Mouse (Mus musculus) intestine, postnatal 0 days (tissue): Measurements from ENCODE around the gene Wdr5b. TPM values are rescaled to one million over a fixed set of nuclear protein-coding genes. Genes with fewer than 3 reads are reported as not detected.

ENCODE experiments used
- ATAC-seq: fragments of 200-750 bp; cut with Nextera tagmentation; 2 replicates; pipeline ENCODE4 v1.8.0; 2017; ENCODE audit warnings: mild to moderate bottlenecking, moderate TSS enrichment, moderate library complexity
- H3K27ac ChIP-seq: fragments of 300-500 bp; sonication (generic); 2 replicates; pipeline ENCODE4 v1.5.1; 2014; ENCODE audit warnings: mild to moderate bottlenecking, low read depth, low read length, moderate library complexity
- H3K27me3 ChIP-seq: fragments of 300-500 bp; sonication (generic); replicated peaks from 2 replicates; pipeline ENCODE4 v1.6.1; 2014; ENCODE audit warnings: low read length, mixed read lengths; ENCODE audit not compliant: control insufficient read depth, insufficient read depth
- H3K36me3 ChIP-seq: fragments of 300-500 bp; sonication (generic); 2 replicates; pipeline ENCODE4 v1.6.1; 2014; ENCODE audit warnings: mild to moderate bottlenecking, moderate library complexity; ENCODE audit not compliant: control insufficient read depth, insufficient read depth
- H3K4me1 ChIP-seq: fragments of 300-500 bp; sonication (generic); replicated peaks from 2 replicates; pipeline ENCODE4 v1.6.1; 2014; ENCODE audit warnings: antibody characterized with exemption, low read length, mixed read lengths; ENCODE audit not compliant: control insufficient read depth, insufficient read depth
- H3K4me2 ChIP-seq: fragments of 300-500 bp; sonication (generic); replicated peaks from 2 replicates; pipeline ENCODE4 v1.6.1; 2014; ENCODE audit warnings: low read depth, mild to moderate bottlenecking, moderate library complexity
- H3K4me3 ChIP-seq: fragments of 300-500 bp; sonication (generic); 2 replicates; pipeline ENCODE4 v1.5.1; 2014; ENCODE audit warnings: low read depth, low read length
- H3K9ac ChIP-seq: fragments of 300-500 bp; sonication (generic); 2 replicates; pipeline ENCODE4 v1.6.1; 2014; ENCODE audit warnings: mild to moderate bottlenecking, low read depth, low read length
- H3K9me3 ChIP-seq: fragments of 300-500 bp; sonication (generic); 2 replicates; pipeline ENCODE4 v1.6.1; 2016; ENCODE audit warnings: mixed run types; ENCODE audit not compliant: control insufficient read depth
- CTCF ChIP-seq: sonication (generic); IDR thresholded peaks from 2 replicates; pipeline ENCODE4 v1.5.1; 2016; ENCODE audit warnings: low read depth, mild to moderate bottlenecking, control low read depth, antibody characterized with exemption, moderate library complexity
- WGBS: fragments of 180-500 bp; shearing (Covaris S2); extraction: QIAGEN DNeasy Blood & Tissue Kit; methylation state at CpG from one replicate; pipeline ENCODE4 v1.1.7; 2014; 5-methylcytosine and 5-hydroxymethylcytosine counted together
- polyA plus RNA-seq: library from polyadenylated mRNA; unstranded; fragments of >200 nt; fragmentation: Nextera tagmentation; extraction: Ambion mirVana; gene quantifications from 2 replicates; pipeline ENCODE4 v1.2.1, GENCODE M21; 2015

Wdr5b gene
- polyA plus RNA-seq, 1 experiment from 2014 or later = 3.8 TPM

DNA sequence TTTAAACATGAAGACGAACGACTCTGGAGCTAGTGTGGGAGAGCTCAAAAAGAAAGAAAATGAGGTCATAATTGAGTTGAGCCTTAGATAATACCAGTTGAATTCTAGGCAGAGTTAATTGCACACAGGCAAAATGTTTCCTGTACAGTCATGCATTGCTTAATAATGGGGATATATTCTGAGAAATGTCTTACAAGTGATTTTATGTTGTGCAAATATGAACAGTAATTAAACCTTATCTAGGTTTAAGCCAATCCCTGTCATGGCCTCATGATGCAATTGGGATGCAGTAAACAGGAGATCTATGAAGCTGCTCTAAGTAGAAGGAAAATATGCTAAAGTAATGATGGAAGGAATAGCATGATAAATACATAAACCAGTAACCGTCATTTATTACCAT lies 33.8 kb downstream of the Wdr5b start:
- 40% methylated on average over 3 of the region's 3 CpGs for WGBS
- H3K4me2 ChIP-seq = peak overlapping the region; percentile 30; the same call in 1 of the 2 replicates
- no peaks in the 10 kb centered on the region for H3K9me3 ChIP-seq
- no peak overlapping the region for H3K4me3 ChIP-seq
- ATAC-seq = peak; percentile 62
- no peak for TF ChIP-seq CTCF
- no peaks in the 10 kb centered on the region for H3K36me3 ChIP-seq
- no peak overlapping the region; the same call in 1 of the 2 replicates for H3K9ac ChIP-seq
- H3K4me1 ChIP-seq = no peaks in the 10 kb centered on the region
- H3K27me3 ChIP-seq = no peaks in the 10 kb centered on the region
- peak overlapping the region; percentile 87 for H3K27ac ChIP-seq

- Histone ChIP-seq H3K4me2 (no peak overlapping the region), H3K27ac (no peak overlapping the region), H3K4me3 (no peak overlapping the region), H3K27me3 (no peaks in the 10 kb centered on the region), H3K36me3 (peaks cover 12% of the 10 kb centered on the region), H3K9me3 (no peaks in the 10 kb centered on the region), H3K4me1 (no peaks in the 10 kb centered on the region), H3K9ac (no peak overlapping the region)
- ATAC-seq = no peak
- WGBS = 94% methylated on average over 3 of the region's 3 CpGs
- TF ChIP-seq CTCF = no peak
These were observed 38.9 kb downstream of the Wdr5b start for GRCm38 (mm10) chr16:36079916-36080315.

- peak overlapping the region; percentile 93 for H3K27ac ChIP-seq
These were observed 46.9 kb downstream of the Wdr5b start for GRCm38 (mm10) chr16:36087846-36088245.

DNA sequence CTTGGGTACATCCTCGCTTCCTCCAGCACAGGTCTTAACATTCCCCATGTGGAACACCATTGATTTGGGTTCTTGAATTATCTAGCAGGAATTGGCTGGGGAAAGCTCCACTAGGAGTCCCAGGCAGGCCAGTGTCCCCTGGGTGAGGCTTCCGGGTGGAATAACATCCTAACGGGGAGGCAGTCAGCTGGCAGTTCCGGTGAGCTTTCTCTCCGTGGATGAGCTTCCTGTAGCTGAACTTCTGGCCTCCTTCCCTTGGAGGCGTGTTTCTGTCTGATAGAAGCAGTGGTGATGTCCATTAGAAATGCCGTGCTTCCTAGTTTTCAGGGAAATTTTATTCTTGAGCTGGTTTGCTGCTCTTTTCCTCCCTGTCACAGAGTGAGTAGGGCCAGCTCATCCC lies 48.1 kb downstream of the Wdr5b start:
- H3K9ac ChIP-seq = no peak overlapping the region
- WGBS = 55% methylated on average over 7 of the region's 7 CpGs
- H3K36me3 ChIP-seq = peaks cover 9% of the 10 kb centered on the region; the same call in 1 of the 2 replicates
- H3K9me3 ChIP-seq = no peaks in the 10 kb centered on the region
- TF ChIP-seq CTCF = no peak
- no peak for ATAC-seq
- no peak overlapping the region for H3K4me2 ChIP-seq
- H3K27me3 ChIP-seq = no peaks in the 10 kb centered on the region
- H3K4me3 ChIP-seq = no peak overlapping the region
- peak overlapping the region; percentile 65 for H3K27ac ChIP-seq
- H3K4me1 ChIP-seq = no peaks in the 10 kb centered on the region

More at GRCm38 (mm10) chr16:36087846-36088245, 46.9 kb downstream of the Wdr5b start:
- no peak for TF ChIP-seq CTCF
- Histone ChIP-seq H3K4me3 (no peak overlapping the region), H3K4me1 (no peaks in the 10 kb centered on the region), H3K9me3 (no peaks in the 10 kb centered on the region), H3K36me3 (peaks cover 19% of the 10 kb centered on the region), H3K4me2 (no peak overlapping the region), H3K9ac (no peak overlapping the region), H3K27me3 (no peaks in the 10 kb centered on the region)
- ATAC-seq = peak; percentile 99
- WGBS = 23% methylated on average over 4 of the region's 4 CpGs

DNA sequence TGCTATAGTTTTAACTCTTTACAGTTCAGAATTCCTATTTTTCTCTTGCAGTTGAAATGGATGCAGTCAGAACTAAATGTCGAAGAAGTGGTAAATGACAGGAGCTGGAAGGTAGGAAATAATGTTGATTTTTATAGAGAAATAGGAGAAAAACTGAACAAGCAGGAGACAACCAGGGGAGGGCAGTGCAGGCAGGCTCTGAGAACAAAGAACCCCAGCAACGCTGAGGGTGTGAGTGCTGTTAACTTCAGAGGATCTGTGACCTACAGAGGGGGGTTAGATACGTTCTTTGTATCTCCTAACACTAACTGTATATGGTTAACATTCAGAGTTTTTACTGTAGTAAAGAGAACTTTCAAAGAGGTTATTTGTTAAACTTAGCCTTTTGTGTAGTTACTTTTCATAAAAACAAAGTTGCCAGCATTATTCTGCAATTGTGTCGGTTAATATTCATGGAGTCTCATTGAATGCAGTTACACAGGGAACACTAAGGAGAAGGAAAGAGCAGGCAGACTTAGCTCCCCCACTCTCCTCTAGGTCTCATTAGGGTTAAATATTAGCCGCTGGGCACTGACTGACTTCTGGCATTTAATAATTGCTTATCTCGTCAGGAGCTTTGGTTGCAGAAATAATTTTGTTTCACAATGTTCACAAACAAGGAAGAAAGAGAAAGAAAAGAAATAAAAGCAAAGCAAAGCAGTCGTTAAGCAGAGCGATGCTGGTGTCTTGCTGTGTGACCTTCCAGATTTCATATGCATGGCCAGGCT lies 49.0 kb downstream of the Wdr5b start:
- Histone ChIP-seq H3K4me3 (no peak overlapping the region), H3K27me3 (no peaks in the 10 kb centered on the region), H3K4me2 (peak overlapping the region; percentile 1), H3K9me3 (no peaks in the 10 kb centered on the region), H3K36me3 (peaks cover 7% of the 10 kb centered on the region; the same call in 1 of the 2 replicates), H3K9ac (no peak overlapping the region), H3K27ac (peak overlapping the region; percentile 65), H3K4me1 (no peaks in the 10 kb centered on the region)
- WGBS = 47% methylated on average over 8 of the region's 8 CpGs
- TF ChIP-seq CTCF = peak; percentile 64
- no peak for ATAC-seq

- H3K27ac ChIP-seq = peak overlapping the region; percentile 65
- no peak overlapping the region for H3K4me3 ChIP-seq
- peak overlapping the region; percentile 1; the same call in 1 of the 2 replicates for H3K4me2 ChIP-seq
- no peaks in the 10 kb centered on the region for H3K27me3 ChIP-seq
- TF ChIP-seq CTCF = no peak
- ATAC-seq = no peak
- H3K4me1 ChIP-seq = no peaks in the 10 kb centered on the region
- no peaks in the 10 kb centered on the region for H3K9me3 ChIP-seq
- WGBS = 82% methylated on average over 11 of the region's 11 CpGs
- H3K36me3 ChIP-seq = no peaks in the 10 kb centered on the region
- no peak overlapping the region for H3K9ac ChIP-seq
These were observed 50.0 kb downstream of the Wdr5b start for GRCm38 (mm10) chr16:36090785-36091509.

Other genes starting within 250 kb of the Wdr5b start
- 7.1 and 9.7 TPM in 2 replicates for gene Parp14, start 169.6 kb upstream of the Wdr5b start, polyA plus RNA-seq
- gene Parp9, start 102.7 kb upstream of the Wdr5b start, polyA plus RNA-seq = 29.2 and 29.9 TPM in 2 replicates
- 10.6 and 11.8 TPM in 2 replicates for gene Dtx3l, start 102.0 kb upstream of the Wdr5b start, polyA plus RNA-seq
- gene Kpna1, start 62.4 kb upstream of the Wdr5b start, polyA plus RNA-seq = 17.6 and 22.2 TPM in 2 replicates
- gene Fam162a, start 30.4 kb downstream of the Wdr5b start, polyA plus RNA-seq = 445 and 480 TPM in 2 replicates
- 64.6 and 65.2 TPM in 2 replicates for gene Ccdc58, start 30.5 kb downstream of the Wdr5b start, polyA plus RNA-seq
- gene Csta1, start 90.1 kb downstream of the Wdr5b start, polyA plus RNA-seq = 0.12 TPM in 1 of 2 replicates, not detected in the other
- 0.42 and 0.76 TPM in 2 replicates for gene Stfa2l1, start 115.6 kb downstream of the Wdr5b start, polyA plus RNA-seq
- gene Gm5483, start 143.0 kb downstream of the Wdr5b start, polyA plus RNA-seq = 0.81 and 1.2 TPM in 2 replicates
- gene Gm5416, start 169.2 kb downstream of the Wdr5b start, polyA plus RNA-seq = not detected in 2 replicates
- gene 2010005H15Rik, start 180.3 kb downstream of the Wdr5b start, polyA plus RNA-seq = 0.41 and 1.0 TPM in 2 replicates
- 1.5 and 1.6 TPM in 2 replicates for gene Stfa1, start 235.8 kb downstream of the Wdr5b start, polyA plus RNA-seq